In genomic region chr19:14890241-14891089, GRCm38 (mm10) we compare ENCODE assay signal across 8 mouse cellular contexts.
DNase-seq lines count a peak whose midpoint lies in the region; ATAC-seq and TF ChIP-seq lines count a peak whose summit lies in the region.

No protein-coding gene starts in this region.

- H3K4me1 ChIP-seq in lung, embryonic 16.5 days (replicated peaks; ENCODE audit: control insufficient read depth, insufficient read depth, low read length), result peaks cover 11% of the 10 kb centered on the region
- no peaks in the 10 kb centered on the region for H3K4me1 ChIP-seq in lung, adult 2 months (ENCODE audit: control insufficient read depth, insufficient read depth, low read length)

- no peak for TF ChIP-seq CTCF in lung, adult 2 months (IDR thresholded peaks at IDR 0.05; ENCODE audit: insufficient read depth, low read length)

- no peak overlapping the region for H3K27ac ChIP-seq in lung, embryonic 16.5 days (ENCODE audit: low read length)

- H3K9me3 ChIP-seq in lung, embryonic 16.5 days (ENCODE audit: control insufficient read depth, low read length), result no peaks in the 10 kb centered on the region

- peak overlapping the region; percentile 58 for H3K4me2 ChIP-seq in lung, embryonic 16.5 days (ENCODE audit: low read depth, low read length)

- peak; percentile 67 for ATAC-seq in lung, embryonic 16.5 days (ENCODE audit: low read depth)
- no peak for ATAC-seq in granulocyte monocyte progenitor cell, adult 5-6 weeks (replicated peaks; ENCODE audit: poor library complexity, severe bottlenecking)

- no peaks in the 10 kb centered on the region for H3K36me3 ChIP-seq in lung, embryonic 16.5 days (ENCODE audit: control insufficient read depth, insufficient read depth, low read length)

- TF ChIP-seq POLR2A in lung, adult 2 months (IDR thresholded peaks at IDR 0.05; ENCODE audit: borderline replicate concordance, extremely low read depth, low read depth, low read length), result no peak

- peak overlapping the region; percentile 16; the same call in 1 of the 2 replicates for H3K9ac ChIP-seq in lung, embryonic 16.5 days (ENCODE audit: low read length)

- DNase-seq in lung, adult 2 months, result no peak
- peak; percentile 91 for DNase-seq in embryo, embryonic 10 days (ENCODE audit: low spot score)
- DNase-seq in heart, postnatal 4 days, result peak; percentile 14
- peak; percentile 19 for DNase-seq in large intestine, adult 2 months (ENCODE audit: low read depth, low spot score)
- peak; percentile 46 to 76 for DNase-seq in lung, postnatal 4 days
- peak; percentile 26 to 28 for DNase-seq in right cerebral cortex, postnatal 36 days (ENCODE audit: low spot score in 2 of 2)

- H3K4me3 ChIP-seq in lung, embryonic 16.5 days (ENCODE audit: low read length), result peak overlapping the region; percentile 29
- no peak overlapping the region for H3K4me3 ChIP-seq in lung, adult 2 months (replicated peaks; ENCODE audit: extremely low read depth, low read depth, low read length)

- H3K27me3 ChIP-seq in lung, embryonic 16.5 days (ENCODE audit: control insufficient read depth, insufficient read depth, low read depth, low read length), result no peaks in the 10 kb centered on the region; the same call in 1 of the 2 replicates

- 7% methylated on average over 21 of the region's 21 CpGs for WGBS in lung, embryonic 16.5 days
- whole genome bisulfite sequencing in lung, adult 2 months, result 22% methylated on average over 21 of the region's 21 CpGs
- 27% methylated on average over 21 of the region's 21 CpGs for WGBS in large intestine, adult 2 months
